Mouse (Mus musculus) small intestine, adult 2 months (tissue): ENCODE results near the gene Fh1.

ENCODE experiments used
- CTCF ChIP-seq: fragments of 200-500 bp; IDR thresholded peaks from 2 replicates; pipeline ENCODE4 v1.5.1; 2012; ENCODE audit warnings: low read depth, mild to moderate bottlenecking, control low read depth, inconsistent platforms, low read length, moderate library complexity, mixed read lengths; ENCODE audit not compliant: insufficient replicate concordance, insufficient read length; ENCODE audit errors: extremely low read depth
- POLR2A ChIP-seq: fragments of 200-500 bp; IDR thresholded peaks from 2 replicates; pipeline ENCODE4 v1.6.1; 2012; ENCODE audit warnings: low read depth, mild to moderate bottlenecking, control low read depth, inconsistent platforms, low read length, moderate library complexity

- no peak for TF ChIP-seq CTCF
- no peak for TF ChIP-seq POLR2A
These were observed 70.8 kb downstream of the Fh1 start for GRCm38 (mm10) chr1:175554641-175555040.
